Mouse (Mus musculus) heart, embryonic 11.5 days (tissue): Measurements from ENCODE around the gene Ipcef1. TPM values are rescaled to one million over a fixed set of nuclear protein-coding genes. Genes with fewer than 3 reads are reported as not detected.

Experiments
- ATAC-seq: fragments of 200-750 bp; cut with Nextera tagmentation; replicated peaks from 2 replicates; pipeline ENCODE4 v1.8.0; 2017; ENCODE audit warnings: moderate library complexity; ENCODE audit not compliant: insufficient number of reproducible peaks, low FRiP score, low TSS enrichment
- H3K27ac ChIP-seq: fragments of 300-500 bp; sonication (generic); 2 replicates; pipeline ENCODE4 v1.5.1; 2014; ENCODE audit warnings: mild to moderate bottlenecking, low read depth, low read length
- H3K27me3 ChIP-seq: fragments of 300-500 bp; sonication (generic); 2 replicates; pipeline ENCODE4 v1.6.1; 2014; ENCODE audit warnings: mild to moderate bottlenecking, low read length, mixed read lengths; ENCODE audit not compliant: control insufficient read depth, insufficient read depth
- H3K36me3 ChIP-seq: fragments of 300-500 bp; sonication (generic); 2 replicates; pipeline ENCODE4 v1.6.1; 2014; ENCODE audit warnings: mild to moderate bottlenecking, low read length, moderate library complexity, mixed read lengths; ENCODE audit not compliant: control insufficient read depth, insufficient read depth
- H3K4me1 ChIP-seq: fragments of 300-500 bp; sonication (generic); 2 replicates; pipeline ENCODE4 v1.6.1; 2014; ENCODE audit warnings: low read length; ENCODE audit not compliant: control insufficient read depth, insufficient read depth
- H3K4me2 ChIP-seq: fragments of 300-500 bp; sonication (generic); 2 replicates; pipeline ENCODE4 v1.6.1; 2014; ENCODE audit warnings: mild to moderate bottlenecking, moderate library complexity
- H3K4me3 ChIP-seq: fragments of 300-500 bp; sonication (generic); 2 replicates; pipeline ENCODE4 v1.5.1; 2014; ENCODE audit warnings: low read depth, low read length
- H3K9ac ChIP-seq: fragments of 300-500 bp; sonication (generic); 2 replicates; pipeline ENCODE4 v1.6.1; 2014; ENCODE audit warnings: mild to moderate bottlenecking, low read depth, low read length, moderate library complexity
- H3K9me3 ChIP-seq: fragments of 300-500 bp; sonication (generic); replicated peaks from 2 replicates; pipeline ENCODE4 v1.6.1; 2016; ENCODE audit warnings: low read length; ENCODE audit not compliant: control insufficient read depth
- WGBS: fragments of 180-500 bp; shearing (Covaris S2); extraction: QIAGEN DNeasy Blood & Tissue Kit; methylation state at CpG from one replicate; pipeline ENCODE4 v1.1.7; 2014; ENCODE audit not compliant: insufficient replicate concordance; 5-methylcytosine and 5-hydroxymethylcytosine counted together
- polyA plus RNA-seq: library from polyadenylated mRNA; unstranded; fragments of >200 nt; fragmentation: Nextera tagmentation; extraction: Ambion mirVana; gene quantifications from 2 replicates; pipeline ENCODE4 v1.2.1, GENCODE M21; 2014

Gene Ipcef1
- polyA plus RNA-seq, 1 experiment from 2014 or later: 0.09 TPM

DNA sequence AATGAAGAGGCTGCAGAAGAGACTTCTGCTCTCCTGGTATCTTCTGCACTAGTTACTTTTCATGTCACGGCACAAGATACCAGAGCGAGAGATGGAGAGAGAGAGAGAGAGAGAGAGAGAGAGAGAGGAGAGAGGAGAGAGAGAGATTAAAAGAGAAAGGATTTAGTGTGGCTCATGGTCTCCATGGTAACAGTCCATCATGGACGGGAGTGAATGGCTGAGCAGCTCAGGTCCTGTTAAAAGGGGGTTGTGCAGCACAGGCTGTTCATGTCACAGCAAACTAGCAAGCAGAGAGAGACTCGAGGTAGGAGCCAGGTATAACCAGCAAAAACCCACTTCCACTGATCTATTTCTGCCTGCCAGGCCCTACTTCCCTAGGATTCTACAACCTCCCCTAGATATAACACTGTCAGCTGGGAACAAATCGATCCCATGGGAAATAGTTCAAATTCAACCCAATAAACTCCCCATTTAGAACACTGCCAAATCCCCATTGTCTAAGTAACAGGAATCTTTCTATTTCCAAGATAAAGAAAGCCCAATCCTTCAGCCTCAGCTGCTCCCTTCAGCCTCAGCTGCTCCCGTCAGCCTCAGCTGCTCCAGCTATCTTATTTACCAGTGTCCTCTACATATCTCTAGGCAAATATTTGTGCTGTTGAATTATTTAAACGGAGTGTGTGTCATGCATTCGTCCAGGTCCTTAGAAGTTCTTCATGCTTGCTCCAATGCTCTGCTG, 18.0 kb upstream of the Ipcef1 start:
- Histone ChIP-seq H3K4me2 (no peak overlapping the region), H3K27ac (no peak overlapping the region), H3K9ac (no peak overlapping the region), H3K9me3 (no peaks in the 10 kb centered on the region), H3K4me3 (no peak overlapping the region), H3K36me3 (no peaks in the 10 kb centered on the region), H3K27me3 (no peaks in the 10 kb centered on the region), H3K4me1 (no peaks in the 10 kb centered on the region)
- 65% methylated on average over 8 of the region's 8 CpGs for WGBS
- ATAC-seq: no peak

DNA sequence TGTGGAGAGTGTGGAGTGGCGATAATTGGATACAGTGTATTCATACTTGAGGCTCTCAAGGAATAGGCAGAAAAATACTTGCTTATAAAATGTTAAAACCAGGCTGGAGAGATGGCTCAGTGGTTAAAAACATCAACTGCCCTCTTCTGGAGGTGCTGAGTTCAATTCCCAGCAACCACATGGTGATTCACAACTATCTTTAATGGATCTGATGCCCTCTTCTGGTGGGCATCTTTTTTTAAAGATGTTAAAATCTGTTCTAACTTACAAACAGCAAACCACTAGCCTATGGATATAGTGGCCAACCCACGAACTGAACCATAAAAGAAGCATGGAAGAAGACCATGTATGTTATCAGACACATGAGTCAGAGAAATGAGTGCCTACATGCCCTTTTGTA, 16.8 kb upstream of the Ipcef1 start:
- Histone ChIP-seq H3K36me3 (no peaks in the 10 kb centered on the region), H3K27ac (no peak overlapping the region), H3K4me1 (no peaks in the 10 kb centered on the region), H3K9ac (no peak overlapping the region), H3K27me3 (no peaks in the 10 kb centered on the region), H3K9me3 (no peaks in the 10 kb centered on the region), H3K4me3 (no peak overlapping the region), H3K4me2 (no peak overlapping the region)
- WGBS: 79% methylated on average over 2 of the region's 2 CpGs
- no peak for ATAC-seq

DNA sequence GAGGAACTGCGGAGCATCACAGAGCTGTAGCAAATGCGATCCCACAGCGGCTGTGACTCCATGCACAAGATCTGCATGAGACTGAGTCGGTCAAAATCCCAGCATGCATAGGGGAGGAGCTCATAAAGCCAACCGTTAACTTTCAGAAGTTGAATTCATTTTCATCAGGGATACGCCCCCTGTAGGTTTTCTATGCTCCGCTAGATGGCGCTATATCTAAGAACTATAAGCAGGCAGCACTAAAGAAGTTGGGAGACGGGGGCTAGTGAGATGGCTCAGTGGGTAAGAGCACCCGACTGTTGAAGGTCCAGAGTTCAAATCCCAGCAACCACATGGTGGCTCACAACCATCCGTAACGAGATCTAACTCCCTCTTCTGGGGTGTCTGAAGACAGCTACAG, 16.3 kb upstream of the Ipcef1 start:
- ATAC-seq: no peak

DNA sequence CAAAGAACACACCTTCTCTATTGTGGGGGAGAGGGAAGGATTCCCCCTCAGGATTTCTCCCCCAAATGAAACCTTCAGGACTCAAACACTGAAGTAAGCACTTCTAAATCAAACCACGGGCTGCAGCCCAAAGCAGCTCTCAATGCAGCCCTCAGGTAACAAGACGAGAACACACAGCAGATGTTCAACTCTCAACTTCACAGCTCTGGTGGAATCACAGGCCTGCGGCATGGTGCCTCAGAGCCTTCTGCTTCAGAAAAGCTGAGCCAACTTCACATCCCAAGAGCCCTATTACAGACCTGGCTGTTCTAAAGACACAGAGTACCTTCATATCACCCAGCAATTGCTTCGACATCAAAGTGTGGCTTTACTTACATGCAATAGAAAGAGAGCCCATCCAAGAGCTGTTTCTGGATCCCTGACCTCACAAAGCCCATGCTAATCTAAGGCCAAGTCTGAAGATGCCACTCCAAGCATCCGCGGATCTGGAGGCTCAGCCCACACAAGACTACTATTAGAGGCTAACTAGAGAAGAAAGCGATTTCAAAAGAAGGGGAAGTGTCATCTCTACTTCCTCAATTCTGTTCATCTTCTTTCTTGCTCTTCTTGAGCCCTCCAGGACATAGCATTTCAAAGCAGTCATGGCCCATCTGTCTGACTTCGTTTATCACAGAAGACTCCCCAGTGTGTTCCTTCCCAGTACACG, 11.6 kb upstream of the Ipcef1 start:
- no peak overlapping the region for H3K4me2 ChIP-seq
- H3K27me3 ChIP-seq: no peaks in the 10 kb centered on the region
- H3K36me3 ChIP-seq: no peaks in the 10 kb centered on the region
- H3K9ac ChIP-seq: no peak overlapping the region
- no peaks in the 10 kb centered on the region for H3K4me1 ChIP-seq
- no peak overlapping the region for H3K27ac ChIP-seq
- WGBS: 76% methylated on average over 9 of the region's 9 CpGs
- ATAC-seq: no peak
- no peaks in the 10 kb centered on the region for H3K9me3 ChIP-seq
- H3K4me3 ChIP-seq: no peak overlapping the region

More for the DNA sequence above, 16.3 kb upstream of the Ipcef1 start:
- H3K4me2 ChIP-seq: no peak overlapping the region
- H3K27ac ChIP-seq: no peak overlapping the region
- no peak overlapping the region for H3K4me3 ChIP-seq
- H3K9ac ChIP-seq: no peak overlapping the region
- no peaks in the 10 kb centered on the region for H3K9me3 ChIP-seq
- H3K36me3 ChIP-seq: no peaks in the 10 kb centered on the region
- no peaks in the 10 kb centered on the region for H3K27me3 ChIP-seq
- WGBS: 54% methylated on average over 12 of the region's 12 CpGs
- H3K4me1 ChIP-seq: no peaks in the 10 kb centered on the region

DNA sequence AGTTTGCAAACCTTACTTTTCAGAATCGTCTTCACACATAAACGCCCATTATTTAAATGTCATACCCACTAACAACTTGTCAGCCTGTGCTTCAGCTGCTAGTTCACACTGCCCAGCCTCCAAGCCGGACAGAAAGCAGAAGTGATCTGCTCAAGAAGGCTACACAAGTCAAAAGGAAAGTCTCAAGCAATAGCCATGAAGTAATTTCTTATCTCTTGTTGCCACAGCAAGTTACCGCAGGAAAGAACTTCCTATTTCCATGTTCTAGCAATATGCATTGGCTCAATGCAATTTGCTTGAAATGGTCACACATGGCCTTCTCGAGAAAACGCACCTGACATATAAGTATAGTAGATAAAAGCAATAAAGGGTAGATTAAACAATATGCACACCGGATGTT, 10.7 kb upstream of the Ipcef1 start:
- no peaks in the 10 kb centered on the region for H3K36me3 ChIP-seq
- no peak overlapping the region for H3K27ac ChIP-seq
- H3K27me3 ChIP-seq: no peaks in the 10 kb centered on the region
- 72% methylated on average over 7 of the region's 7 CpGs for whole genome bisulfite sequencing
- ATAC-seq: no peak
- no peaks in the 10 kb centered on the region for H3K4me1 ChIP-seq
- no peak overlapping the region for H3K9ac ChIP-seq
- no peak overlapping the region for H3K4me2 ChIP-seq
- H3K9me3 ChIP-seq: no peaks in the 10 kb centered on the region
- H3K4me3 ChIP-seq: no peak overlapping the region

DNA sequence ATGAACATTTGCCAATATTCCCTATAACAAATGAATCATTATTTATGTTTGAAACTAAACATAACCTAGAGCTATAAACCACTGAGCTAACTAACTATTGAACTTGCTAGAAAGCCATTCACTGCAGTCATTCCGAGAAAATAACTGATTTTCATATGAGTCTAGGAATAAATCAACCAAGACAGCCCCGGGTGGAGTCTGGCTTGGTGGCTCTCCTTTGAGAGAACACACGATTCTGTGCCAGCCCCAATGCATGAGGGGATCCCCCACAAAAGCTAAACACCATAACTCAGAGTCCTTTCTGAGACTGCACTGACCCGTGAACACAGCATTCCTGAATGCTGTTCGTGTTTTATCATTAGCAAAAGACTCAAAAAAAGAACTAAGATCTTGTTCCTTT, 8.0 kb upstream of the Ipcef1 start:
- Histone ChIP-seq H3K27me3 (no peaks in the 10 kb centered on the region), H3K4me1 (no peaks in the 10 kb centered on the region), H3K9me3 (no peaks in the 10 kb centered on the region), H3K4me2 (no peak overlapping the region), H3K36me3 (no peaks in the 10 kb centered on the region), H3K9ac (no peak overlapping the region), H3K27ac (no peak overlapping the region), H3K4me3 (no peak overlapping the region)
- 71% methylated on average over 5 of the region's 5 CpGs for WGBS
- ATAC-seq: no peak

DNA sequence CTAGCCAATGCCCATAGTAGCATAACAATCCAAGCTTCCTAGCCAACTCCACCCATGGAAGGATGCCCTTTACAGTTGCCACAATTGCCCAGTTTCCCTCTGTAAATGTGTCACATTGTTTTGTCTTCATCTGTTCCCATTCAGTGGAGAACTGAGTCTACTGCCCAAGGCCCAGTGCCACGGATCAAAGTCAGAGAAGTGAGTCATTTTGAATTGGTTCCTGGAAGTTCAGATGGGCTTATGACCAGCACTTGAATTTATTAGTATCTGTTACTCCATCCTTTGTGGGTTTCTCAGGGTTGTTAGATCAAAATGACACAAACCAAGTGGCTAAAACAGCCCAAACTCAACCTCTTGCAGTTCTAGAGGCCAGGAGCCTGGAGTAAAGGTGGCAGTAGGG, 5.3 kb upstream of the Ipcef1 start:
- WGBS: 90% methylated on average over 1 of the region's 1 CpGs

DNA sequence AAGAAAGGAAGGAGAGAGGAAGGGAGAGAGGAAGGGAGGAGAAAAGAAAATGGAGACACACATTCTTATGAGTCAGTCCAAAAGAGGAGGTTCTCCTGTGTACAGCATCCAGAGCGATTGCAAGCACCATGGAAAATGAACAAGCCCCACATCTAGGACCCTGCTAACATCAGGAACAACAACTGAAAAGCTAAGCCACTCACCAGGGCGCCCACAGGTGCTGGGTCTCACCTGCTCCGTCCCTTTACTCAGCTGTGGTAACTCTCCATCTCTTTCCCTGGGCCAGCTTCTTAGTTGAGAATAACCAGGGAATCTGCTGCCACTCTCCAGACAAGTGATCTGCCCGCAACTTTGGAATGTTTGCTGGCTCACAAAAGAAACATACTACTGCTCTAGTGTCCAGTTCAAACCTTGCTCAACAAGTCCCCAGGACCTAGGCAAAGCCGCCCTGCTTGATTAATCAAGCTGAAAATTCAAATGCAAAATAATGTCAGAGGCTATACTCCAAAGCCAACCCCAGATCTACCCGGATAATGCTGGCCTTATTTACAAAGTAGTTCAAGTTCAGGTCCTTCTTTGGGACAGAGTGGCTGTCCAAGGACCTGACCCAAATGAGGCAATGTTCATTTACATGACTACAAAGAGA, 2.4 kb upstream of the Ipcef1 start:
- H3K9ac ChIP-seq: no peak overlapping the region
- no peaks in the 10 kb centered on the region for H3K27me3 ChIP-seq
- H3K27ac ChIP-seq: no peak overlapping the region
- ATAC-seq: no peak
- 74% methylated on average over 6 of the region's 6 CpGs for WGBS
- H3K4me1 ChIP-seq: no peaks in the 10 kb centered on the region
- no peaks in the 10 kb centered on the region for H3K9me3 ChIP-seq
- no peaks in the 10 kb centered on the region for H3K36me3 ChIP-seq
- no peak overlapping the region for H3K4me2 ChIP-seq
- no peak overlapping the region for H3K4me3 ChIP-seq

More for the DNA sequence above, 5.3 kb upstream of the Ipcef1 start:
- H3K9ac ChIP-seq: no peak overlapping the region
- H3K36me3 ChIP-seq: no peaks in the 10 kb centered on the region
- H3K27ac ChIP-seq: no peak overlapping the region
- no peak overlapping the region for H3K4me3 ChIP-seq
- H3K9me3 ChIP-seq: no peaks in the 10 kb centered on the region
- H3K4me2 ChIP-seq: no peak overlapping the region
- ATAC-seq: no peak
- H3K4me1 ChIP-seq: no peaks in the 10 kb centered on the region
- no peaks in the 10 kb centered on the region for H3K27me3 ChIP-seq
